Mouse (Mus musculus) kidney, postnatal 0 days (tissue): ENCODE results near the gene Kank4. TPM values are rescaled to one million over a fixed set of nuclear protein-coding genes. Genes with fewer than 3 reads are reported as not detected.
A peak's percentile ranks its signal among the peaks of the same experiment; 100 is the strongest.

ENCODE experiments used
- ATAC-seq: fragments of 200-750 bp; cut with Nextera tagmentation; replicated peaks from 2 replicates; pipeline ENCODE4 v1.8.0; 2017; ENCODE audit warnings: low read depth, moderate number of reproducible peaks, moderate TSS enrichment, moderate library complexity; ENCODE audit not compliant: low FRiP score
- DNase-seq: peaks from one replicate; pipeline ENCODE4 v3.0.0-alpha.2; 2016; ENCODE audit warnings: low spot score
- H3K27ac ChIP-seq: fragments of 300-500 bp; sonication (generic); 2 replicates; pipeline ENCODE4 v1.5.1; 2014; ENCODE audit warnings: mild to moderate bottlenecking
- H3K27me3 ChIP-seq: fragments of 300-500 bp; sonication (generic); 2 replicates; pipeline ENCODE4 v1.6.1; 2014; ENCODE audit warnings: low read length, mixed read lengths; ENCODE audit not compliant: insufficient read depth
- H3K36me3 ChIP-seq: fragments of 300-500 bp; sonication (generic); 2 replicates; pipeline ENCODE4 v1.6.1; 2014; ENCODE audit warnings: low read length, mixed read lengths; ENCODE audit not compliant: insufficient read depth
- H3K4me1 ChIP-seq: fragments of 300-500 bp; sonication (generic); replicated peaks from 2 replicates; pipeline ENCODE4 v1.6.1; 2014; ENCODE audit warnings: antibody characterized with exemption, low read length, mixed read lengths; ENCODE audit not compliant: insufficient read depth
- H3K4me2 ChIP-seq: fragments of 300-500 bp; sonication (generic); 2 replicates; pipeline ENCODE4 v1.6.1; 2014; ENCODE audit warnings: mild to moderate bottlenecking, low read length, moderate library complexity, mixed read lengths
- H3K4me3 ChIP-seq: fragments of 300-500 bp; sonication (generic); replicated peaks from 2 replicates; pipeline ENCODE4 v1.5.1; 2014; ENCODE audit warnings: low read depth, low read length
- H3K9ac ChIP-seq: fragments of 300-500 bp; sonication (generic); 2 replicates; pipeline ENCODE4 v1.6.1; 2014; ENCODE audit warnings: low read depth, low read length
- H3K9me3 ChIP-seq: fragments of 300-500 bp; sonication (generic); replicated peaks from 2 replicates; pipeline ENCODE4 v1.6.1; 2016; ENCODE audit warnings: low read length, inconsistent platforms, mixed read lengths
- CTCF ChIP-seq: IDR thresholded peaks from 2 replicates; pipeline ENCODE4 v1.5.1; 2016; ENCODE audit warnings: antibody characterized with exemption, low read depth, mild to moderate bottlenecking, moderate library complexity
- WGBS: fragments of 180-500 bp; shearing (Covaris S2); extraction: QIAGEN DNeasy Blood & Tissue Kit; methylation state at CpG from one replicate; pipeline ENCODE4 v1.1.7; 2014; 5-methylcytosine and 5-hydroxymethylcytosine counted together
- polyA plus RNA-seq: library from polyadenylated mRNA; unstranded; fragments of >200 nt; fragmentation: Nextera tagmentation; extraction: Ambion mirVana; gene quantifications from 2 replicates; pipeline ENCODE4 v1.2.1, GENCODE M21; 2015

Kank4 gene
- polyA plus RNA-seq = 2.3 and 2.7 TPM in 2 replicates

DNA sequence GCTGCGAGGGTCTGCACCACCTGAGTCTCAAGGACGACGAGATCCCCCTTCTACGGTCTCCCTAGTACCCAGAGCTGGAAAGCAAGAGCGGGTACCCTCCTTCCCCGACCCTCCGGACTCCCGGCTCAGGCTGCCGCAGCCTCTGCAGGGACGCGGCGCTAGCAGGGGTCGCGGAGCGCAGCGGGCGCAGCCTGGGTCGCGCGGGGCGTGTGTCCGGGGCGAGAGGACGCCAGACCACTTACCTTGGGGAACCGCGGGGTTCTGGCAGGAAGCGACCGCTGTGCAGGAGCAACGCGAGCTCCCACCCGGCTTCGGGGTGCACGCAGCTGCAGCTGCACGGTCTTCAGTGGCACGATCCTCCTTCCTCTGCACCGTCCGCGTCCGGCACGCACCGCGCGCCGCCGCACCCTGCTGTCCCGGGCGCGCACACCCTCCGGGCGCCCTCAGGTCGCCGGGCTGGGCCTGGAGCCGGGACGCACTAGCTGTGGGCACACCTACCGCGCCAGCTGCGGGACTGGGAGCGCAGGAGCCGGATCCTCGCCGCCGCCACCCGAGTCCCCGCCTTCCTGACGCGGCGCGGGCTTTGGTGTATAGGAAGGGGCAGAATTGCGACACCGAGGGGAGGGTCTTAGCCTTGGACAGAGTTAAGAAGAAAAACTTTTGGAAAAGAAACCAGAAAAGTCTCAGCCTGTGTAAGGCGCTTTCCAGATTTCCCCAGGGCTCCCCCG, at the start of gene Kank4:
Gene Kank4 (minus strand): TSS at position 354 of the 728 bp plus-strand sequence.
- Histone ChIP-seq H3K27ac (peak within 1 kb of the TSS; percentile 65), H3K4me3 (peak within 1 kb of the TSS; percentile 68), H3K36me3 (no peaks in the 10 kb centered on the region), H3K4me2 (peak within 1 kb of the TSS; percentile 97), H3K9me3 (no peaks in the 10 kb centered on the region), H3K9ac (peak within 1 kb of the TSS; percentile 76), H3K4me1 (no peaks in the 10 kb centered on the region; the same call in 1 of the 2 replicates), H3K27me3 (no peaks in the 10 kb centered on the region)
- DNase-seq = peak; percentile 86
- TF ChIP-seq CTCF = peak; percentile 13; the same call in 1 of the 2 replicates
- WGBS = under 1% methylated on average over 56 of the region's 72 CpGs
- ATAC-seq = peak; percentile 78

DNA sequence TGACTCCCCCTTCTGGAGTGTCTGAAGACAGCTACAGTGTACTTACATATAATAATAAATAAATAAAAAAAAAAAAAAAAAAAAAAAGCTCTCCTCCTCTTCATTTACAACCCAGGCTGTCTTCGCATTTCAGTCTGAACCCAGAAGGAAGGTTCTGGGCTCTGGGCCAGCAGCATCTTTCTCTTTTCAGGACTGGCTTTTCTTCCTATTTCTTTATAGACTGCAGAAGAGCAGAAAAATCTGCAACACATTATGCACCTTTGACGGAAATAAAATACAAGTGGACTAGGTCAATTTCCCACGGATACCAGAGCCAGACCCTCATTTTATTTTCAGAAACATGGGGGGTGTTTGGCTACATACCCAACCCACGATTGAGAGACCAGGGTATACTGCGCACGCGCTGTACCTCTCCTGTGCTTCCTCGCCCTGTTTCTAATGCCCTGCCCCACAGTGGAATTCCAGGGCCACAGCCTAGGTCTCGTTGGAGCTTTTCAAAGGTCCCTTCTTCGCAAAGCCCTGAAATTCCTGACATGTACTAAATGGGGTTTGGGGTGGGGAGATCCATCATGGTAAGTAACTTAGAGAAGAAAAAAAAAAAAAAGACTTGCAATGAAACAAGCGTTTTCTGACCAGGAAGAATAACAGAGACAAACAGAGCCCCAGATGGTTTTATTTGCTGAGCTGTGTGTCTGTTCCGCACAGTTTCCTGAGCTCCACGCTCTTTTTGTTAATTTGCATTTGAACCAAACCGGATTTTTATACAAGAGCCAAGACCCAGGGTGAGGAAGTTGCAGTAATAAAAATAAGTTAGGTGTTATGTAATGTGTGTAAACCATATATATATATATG, 48.3 kb upstream of the Kank4 start:
- no peak overlapping the region for H3K4me2 ChIP-seq

DNA sequence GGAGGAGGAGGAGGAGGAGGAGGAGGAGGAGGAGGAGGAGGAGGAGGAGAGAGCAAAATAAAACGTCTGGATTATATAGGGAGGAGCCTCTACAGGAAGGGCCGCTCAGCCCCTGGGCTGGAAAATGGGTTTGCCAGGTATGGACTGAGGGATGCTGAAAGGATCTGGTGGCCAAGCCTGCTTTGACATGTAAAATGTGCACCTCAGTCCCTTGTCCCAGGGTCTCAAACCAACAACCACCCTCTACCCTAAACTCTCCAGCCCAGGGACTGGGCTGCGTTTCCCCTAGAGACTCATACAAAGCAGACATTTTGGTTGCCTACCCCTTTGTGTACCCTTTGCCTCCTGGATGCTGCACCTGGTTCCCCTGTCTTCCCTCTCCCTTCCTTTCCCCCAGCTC, 47.2 kb upstream of the Kank4 start:
- Histone ChIP-seq H3K36me3 (no peaks in the 10 kb centered on the region), H3K27me3 (no peaks in the 10 kb centered on the region), H3K4me1 (no peaks in the 10 kb centered on the region), H3K9ac (no peak overlapping the region), H3K4me3 (no peak overlapping the region), H3K9me3 (no peaks in the 10 kb centered on the region; the same call in 1 of the 2 replicates), H3K4me2 (no peak overlapping the region), H3K27ac (no peak overlapping the region)
- DNase-seq (no peak), ATAC-seq (no peak)
- no peak for TF ChIP-seq CTCF
- 73% methylated on average over 3 of the region's 3 CpGs for WGBS

More for the DNA sequence above, 48.3 kb upstream of the Kank4 start:
- Histone ChIP-seq H3K4me3 (no peak overlapping the region), H3K9ac (no peak overlapping the region), H3K27ac (no peak overlapping the region), H3K4me1 (no peaks in the 10 kb centered on the region), H3K27me3 (no peaks in the 10 kb centered on the region), H3K9me3 (no peaks in the 10 kb centered on the region; the same call in 1 of the 2 replicates), H3K36me3 (no peaks in the 10 kb centered on the region)
- ATAC-seq = no peak
- 76% methylated on average over 14 of the region's 14 CpGs for WGBS
- DNase-seq = no peak
- no peak for TF ChIP-seq CTCF

- H3K27ac ChIP-seq = no peak overlapping the region
- H3K4me1 ChIP-seq = no peaks in the 10 kb centered on the region
- H3K27me3 ChIP-seq = no peaks in the 10 kb centered on the region
- no peaks in the 10 kb centered on the region; the same call in 1 of the 2 replicates for H3K9me3 ChIP-seq
- no peaks in the 10 kb centered on the region for H3K36me3 ChIP-seq
- no peak overlapping the region for H3K4me2 ChIP-seq
- no peak for TF ChIP-seq CTCF
- no peak overlapping the region for H3K9ac ChIP-seq
- H3K4me3 ChIP-seq = no peak overlapping the region
- DNase-seq = no peak
- WGBS = 29% methylated on average over 1 of the region's 2 CpGs
- ATAC-seq = no peak
These were observed 46.8 kb upstream of the Kank4 start for GRCm38 (mm10) chr4:98864094-98864493.

DNA sequence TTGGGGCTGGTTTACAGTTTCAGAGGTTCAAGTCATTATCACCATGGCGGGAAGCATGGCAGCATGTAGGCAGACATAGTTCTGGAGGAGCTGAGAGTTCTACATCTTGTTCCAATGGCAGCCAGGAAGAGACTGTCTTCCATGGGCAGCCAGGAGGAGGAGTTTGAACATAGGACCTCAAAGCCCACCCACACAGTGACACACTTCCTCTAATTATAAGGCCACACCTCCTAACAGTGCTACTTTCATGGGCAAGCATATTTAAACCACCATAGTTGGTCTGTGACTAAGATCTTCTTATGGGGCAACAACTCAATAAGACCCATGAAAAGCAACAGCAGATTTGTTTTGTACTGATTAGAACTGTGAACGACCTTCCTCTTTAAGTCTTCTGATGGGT, 46.1 kb upstream of the Kank4 start:
- ATAC-seq (no peak), DNase-seq (no peak)
- Histone ChIP-seq H3K4me1 (no peaks in the 10 kb centered on the region), H3K9me3 (no peaks in the 10 kb centered on the region; the same call in 1 of the 2 replicates), H3K27ac (no peak overlapping the region), H3K36me3 (no peaks in the 10 kb centered on the region), H3K4me2 (no peak overlapping the region), H3K27me3 (no peaks in the 10 kb centered on the region), H3K4me3 (no peak overlapping the region), H3K9ac (no peak overlapping the region)
- 85% methylated on average over 2 of the region's 2 CpGs for WGBS
- no peak for TF ChIP-seq CTCF

- Histone ChIP-seq H3K9ac (no peak overlapping the region), H3K36me3 (no peaks in the 10 kb centered on the region), H3K9me3 (no peaks in the 10 kb centered on the region), H3K27me3 (no peaks in the 10 kb centered on the region), H3K4me2 (no peak overlapping the region), H3K27ac (no peak overlapping the region), H3K4me1 (no peaks in the 10 kb centered on the region), H3K4me3 (no peak overlapping the region)
- no peak for ATAC-seq
- WGBS = 64% methylated on average over 4 of the region's 4 CpGs
- no peak for TF ChIP-seq CTCF
- DNase-seq = peak; percentile 34
These were observed 41.0 kb upstream of the Kank4 start for GRCm38 (mm10) chr4:98858151-98858855.
